In genomic region chr10:81266211-81267105, GRCm38 (mm10) we compare ENCODE assay signal across 8 mouse cellular contexts. TPM values are rescaled to one million over a fixed set of nuclear protein-coding genes. Genes with fewer than 3 reads are reported as not detected.
DNase-seq lines count a peak whose midpoint lies in the region; ATAC-seq lines count a peak whose summit lies in the region.

Mrpl54 (minus strand) TSS chr10:81266934.
Apba3 (plus strand) TSS chr10:81266960.

- H3K27ac ChIP-seq in hindbrain, embryonic 12.5 days, result peak within 1 kb of the TSS; percentile 80; the same call in 1 of the 2 replicates

- H3K27me3 ChIP-seq in hindbrain, embryonic 12.5 days, result no peaks in the 10 kb centered on the region

- peak within 1 kb of the TSS; percentile 69 for H3K4me3 ChIP-seq in hindbrain, embryonic 12.5 days

- no peaks in the 10 kb centered on the region for H3K9me3 ChIP-seq in hindbrain, embryonic 12.5 days (replicated peaks)

- peaks cover 18% of the 10 kb centered on the region for H3K4me1 ChIP-seq in hindbrain, embryonic 12.5 days

- peak; percentile 93 for ATAC-seq in hindbrain, embryonic 12.5 days (ENCODE audit: low FRiP score)

- H3K36me3 ChIP-seq in hindbrain, embryonic 12.5 days, result peaks cover 45% of the 10 kb centered on the region

- H3K4me2 ChIP-seq in hindbrain, embryonic 12.5 days (replicated peaks), result peak within 1 kb of the TSS; percentile 66

- DNase-seq in Muller cell, postnatal 12 days (ENCODE audit: inconsistent ontology term), result peak; percentile 97
- peak; percentile 97 for DNase-seq in cerebellum, adult 9-11 months
- DNase-seq in frontal cortex, postnatal 10 days (ENCODE audit: low spot score in 2 of 2), result peak; percentile 88 to 94
- peak; percentile 96 to 99 for DNase-seq in layer of hippocampus, postnatal 14 days (ENCODE audit: low spot score in 2 of 2)
- DNase-seq in lung, postnatal 14 days, result peak; percentile 97
- peak; percentile 92 for DNase-seq in retina, adult 2 months (ENCODE audit: low read depth, low spot score)
- peak; percentile 95 to 96 for DNase-seq in thymus, postnatal 36 days

- peak within 1 kb of the TSS; percentile 73 for H3K9ac ChIP-seq in hindbrain, embryonic 12.5 days

- WGBS in hindbrain, embryonic 12.5 days, result under 1% methylated on average over 48 of the region's 48 CpGs

RNA-seq across cellular contexts. Expression of gene Mrpl54, which starts in this region (rescaled TPM):
- 142 and 155 TPM in 2 replicates for polyA plus RNA-seq in hindbrain, embryonic 12.5 days (2016; fragmentation: Nextera tagmentation; extraction: Ambion mirVana)
- total RNA-seq in layer of hippocampus, postnatal 14 days (2021), result 10 to 100 TPM; 36.5 to 50.4 TPM

RNA-seq across cellular contexts. Expression of gene Apba3, which starts in this region (rescaled TPM):
- polyA plus RNA-seq in hindbrain, embryonic 12.5 days (2016; fragmentation: Nextera tagmentation; extraction: Ambion mirVana), result 36.9 and 38.1 TPM in 2 replicates
- 10 to 100 TPM; 39.9 to 41.8 TPM for total RNA-seq in layer of hippocampus, postnatal 14 days (2021)

Comparison
In these comparisons a context has a peak if more than half of its experiments do, and no peak if none do; other contexts are left out.
1. Peak in every context shown above with its lines: DNase-seq, ATAC-seq, H3K4me3 ChIP-seq and H3K27ac ChIP-seq.